Mouse (Mus musculus) myocyte (in vitro differentiated cells): ENCODE data around the gene Olfr790.

Source experiments
- CEBPB ChIP-seq: IDR thresholded peaks from 2 replicates; pipeline ENCODE4 v1.6.1; 2011; ENCODE audit warnings: mild to moderate bottlenecking, moderate library complexity; ENCODE audit not compliant: poor library complexity, insufficient read depth, severe bottlenecking
- E2F4 ChIP-seq: IDR thresholded peaks from one replicate; pipeline ENCODE4 v1.6.1; 2011; ENCODE audit warnings: mild to moderate bottlenecking, control low read depth, moderate library complexity; ENCODE audit not compliant: insufficient read depth
- MAX ChIP-seq: IDR thresholded peaks from one replicate; pipeline ENCODE4 v1.6.1; 2011; ENCODE audit warnings: low read depth, mild to moderate bottlenecking, control low read depth
- MYOD1 ChIP-seq, 3 experiments: IDR thresholded peaks; one replicate each; pipeline ENCODE4 v1.6.1; 2011; ENCODE audit warnings: control low read depth in 2 of 3, low read depth in 2 of 3, mild to moderate bottlenecking in 2 of 3, moderate library complexity in 1 of 3; ENCODE audit not compliant: insufficient read length in 2 of 3, control insufficient read depth in 1 of 3
- MYOG ChIP-seq, 3 experiments: IDR thresholded peaks; one replicate each; pipeline ENCODE4 v1.6.1; 2011; ENCODE audit warnings: control low read depth in 2 of 3, low read depth in 2 of 3, mild to moderate bottlenecking in 2 of 3; ENCODE audit not compliant: insufficient read length in 2 of 3, control insufficient read depth in 1 of 3, insufficient read depth in 1 of 3
- POLR2A ChIP-seq: IDR thresholded peaks from one replicate; pipeline ENCODE4 v1.6.1; 2011; ENCODE audit warnings: low read depth, mild to moderate bottlenecking, control low read depth, moderate library complexity; ENCODE audit not compliant: insufficient read length
- POLR2AphosphoS2 ChIP-seq: IDR thresholded peaks from one replicate; pipeline ENCODE4 v1.6.1; 2011; ENCODE audit warnings: low read depth, control low read depth; ENCODE audit not compliant: insufficient read length
- REST ChIP-seq: IDR thresholded peaks from one replicate; pipeline ENCODE4 v1.6.1; 2011; ENCODE audit warnings: mild to moderate bottlenecking, control low read depth, moderate library complexity; ENCODE audit not compliant: insufficient read depth, insufficient read length
- SRF ChIP-seq: IDR thresholded peaks from one replicate; pipeline ENCODE4 v1.6.1; 2011; ENCODE audit warnings: low read depth; ENCODE audit not compliant: control insufficient read depth, insufficient read length
- TCF12 ChIP-seq: IDR thresholded peaks from one replicate; pipeline ENCODE4 v1.6.1; 2011; ENCODE audit warnings: mild to moderate bottlenecking, control low read depth; ENCODE audit not compliant: poor library complexity, insufficient read depth, severe bottlenecking
- TCF3 ChIP-seq: IDR thresholded peaks from one replicate; pipeline ENCODE4 v1.6.1; 2011; ENCODE audit warnings: low read depth, control low read depth; ENCODE audit not compliant: insufficient read length
- USF1 ChIP-seq: IDR thresholded peaks from one replicate; pipeline ENCODE4 v1.6.1; 2011; ENCODE audit warnings: low read depth, mild to moderate bottlenecking, control low read depth, moderate library complexity

- TF ChIP-seq E2F4 (no peak), POLR2A (no peak), USF1 (no peak), CEBPB (no peak), TCF3 (no peak), MAX (no peak), SRF (no peak), MYOD1 (IDR thresholded peaks at IDR 0.05; ENCODE audit: control insufficient read depth in 1 of 3, insufficient read length in 2 of 3, low read depth in 2 of 3) (no peak), POLR2AphosphoS2 (no peak), REST (no peak), TCF12 (no peak), MYOG (IDR thresholded peaks at IDR 0.05; ENCODE audit: control insufficient read depth in 1 of 3, insufficient read depth in 1 of 3, insufficient read length in 2 of 3, low read depth in 2 of 3) (no peak)
Observed at GRCm38 (mm10) chr10:129461562-129461961, 36.7 kb upstream of the Olfr790 start, which contains the start of gene Olfr787.
